Mouse (Mus musculus): ENCODE data around the gene Socs2. TPM values are rescaled to one million over a fixed set of nuclear protein-coding genes. Genes with fewer than 3 reads are reported as not detected.

Gene Socs2
- total RNA-seq (2022) = 10 to 100 TPM; 32.4 to 40.8 (median 38.9) TPM

DNA sequence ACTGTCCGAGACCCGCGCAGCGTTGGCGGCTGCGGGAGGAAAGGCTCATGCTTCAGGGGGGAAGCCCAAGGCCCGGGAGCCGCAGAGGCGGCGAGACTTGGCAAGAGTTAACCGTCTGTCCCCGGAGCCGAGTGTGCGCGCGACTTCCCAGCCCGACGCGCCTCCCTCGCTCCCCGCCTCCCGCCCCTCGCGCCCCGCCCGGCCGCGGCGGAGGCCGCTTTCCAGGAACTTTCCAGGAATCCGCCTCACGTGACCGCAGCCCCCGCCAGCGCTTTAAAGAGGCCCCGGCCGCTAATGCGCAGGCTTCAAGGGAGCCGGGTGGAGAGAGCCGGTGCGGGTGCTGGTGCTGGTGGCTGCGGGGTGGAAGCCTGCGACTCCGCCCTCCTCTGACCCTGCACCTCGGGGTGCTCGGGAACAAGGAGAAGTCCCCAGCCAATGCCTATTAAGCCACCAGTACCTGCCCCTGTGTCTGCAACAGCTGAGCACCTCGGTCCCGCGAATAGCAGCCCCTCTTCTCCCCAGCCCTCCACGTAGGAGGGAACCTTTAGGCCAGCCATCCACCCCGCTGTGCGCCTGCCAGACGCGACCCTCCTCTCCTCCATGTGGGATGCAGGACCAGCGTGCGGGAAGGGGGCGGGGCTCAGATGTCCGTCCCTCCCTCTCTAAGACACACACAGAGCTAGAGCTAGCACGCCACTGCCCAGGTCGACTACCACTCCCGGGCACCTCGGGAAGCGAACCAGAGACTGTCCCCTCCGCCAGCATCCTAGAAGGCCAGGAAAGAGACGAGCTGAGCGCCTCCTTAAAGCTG is at the start of gene Socs2:
Socs2 (minus strand) TSS at position 496 of the 811 bp plus-strand sequence.
- peak; percentile 64 to 81 for DNase-seq (ENCODE audit: low spot score in 2 of 2)

- DNase-seq (ENCODE audit: low spot score in 2 of 2) = no peak
Observed at GRCm38 (mm10) chr10:95465485-95465896, 48.5 kb upstream of the Socs2 start.

GRCm38 (mm10) chr10:95464527-95464926 is 47.5 kb upstream of the Socs2 start:
- no peak for DNase-seq (ENCODE audit: low spot score in 2 of 2)

- DNase-seq (ENCODE audit: low spot score in 2 of 2) = no peak
Observed at GRCm38 (mm10) chr10:95462231-95462630, 45.3 kb upstream of the Socs2 start.

- no peak for DNase-seq (ENCODE audit: low spot score in 2 of 2)
Observed at GRCm38 (mm10) chr10:95461053-95461553, 44.1 kb upstream of the Socs2 start.

GRCm38 (mm10) chr10:95458050-95458806 is 41.2 kb upstream of the Socs2 start:
- DNase-seq (ENCODE audit: low spot score in 2 of 2) = no peak

GRCm38 (mm10) chr10:95457367-95458049 is 40.5 kb upstream of the Socs2 start:
- no peak for DNase-seq (ENCODE audit: low spot score in 2 of 2)

- no peak for DNase-seq (ENCODE audit: low spot score in 2 of 2)
Observed at GRCm38 (mm10) chr10:95456103-95456502, 39.1 kb upstream of the Socs2 start.

DNA sequence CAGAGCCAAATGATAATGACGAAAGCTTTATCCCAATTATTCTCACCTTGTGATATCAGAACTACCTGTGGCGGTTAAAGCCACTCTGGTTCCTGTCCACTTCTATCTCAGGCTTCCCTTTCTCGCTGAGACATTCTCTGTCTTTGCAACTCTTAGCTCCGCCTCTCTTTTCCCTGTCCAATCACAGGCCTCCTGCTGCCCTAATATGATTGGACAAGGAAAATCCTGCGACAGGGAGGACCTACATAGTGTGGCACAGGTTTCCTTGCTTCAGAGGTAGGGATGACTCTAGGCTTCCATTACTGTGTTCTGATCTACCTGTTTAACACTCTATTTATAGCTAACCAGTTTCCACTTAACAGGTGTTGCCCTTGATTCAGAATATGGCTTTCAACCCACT is 36.3 kb upstream of the Socs2 start:
- no peak for DNase-seq (ENCODE audit: low spot score in 2 of 2)

GRCm38 (mm10) chr10:95449033-95449432 is 32.1 kb upstream of the Socs2 start:
- no peak for DNase-seq (ENCODE audit: low spot score in 2 of 2)

GRCm38 (mm10) chr10:95447954-95448353 is 31.0 kb upstream of the Socs2 start:
- no peak for DNase-seq (ENCODE audit: low spot score in 2 of 2)

GRCm38 (mm10) chr10:95445104-95446056 is 28.4 kb upstream of the Socs2 start:
- DNase-seq (ENCODE audit: low spot score in 2 of 2) = no peak

DNA sequence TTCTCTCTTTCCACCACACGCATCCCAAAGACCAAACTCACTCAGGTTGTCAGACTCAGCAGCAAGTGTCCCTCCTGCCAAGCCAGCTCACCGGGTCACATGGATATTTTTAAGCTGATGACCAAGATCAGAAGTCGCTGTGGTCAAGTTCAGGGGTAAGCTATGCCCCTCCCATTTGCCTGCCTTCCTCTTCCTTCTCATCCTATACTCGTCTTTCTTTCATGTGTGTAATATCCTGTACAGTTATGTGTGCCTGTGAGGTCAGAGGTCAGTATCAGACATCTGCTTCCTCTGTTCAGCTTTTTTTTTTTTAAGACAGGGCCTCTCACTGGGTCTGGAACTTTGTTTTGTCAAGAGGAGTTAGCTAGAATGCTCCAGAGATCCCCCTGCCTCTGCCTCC is 25.4 kb upstream of the Socs2 start:
- DNase-seq (ENCODE audit: low spot score in 2 of 2) = no peak

- DNase-seq (ENCODE audit: low spot score in 2 of 2) = no peak
Observed at GRCm38 (mm10) chr10:95440566-95440965, 23.6 kb upstream of the Socs2 start.

GRCm38 (mm10) chr10:95439718-95440339 is 22.8 kb upstream of the Socs2 start:
- DNase-seq (ENCODE audit: low spot score in 2 of 2) = no peak

GRCm38 (mm10) chr10:95438941-95439340 is 22.0 kb upstream of the Socs2 start:
- DNase-seq (ENCODE audit: low spot score in 2 of 2) = no peak

GRCm38 (mm10) chr10:95430271-95430670 is 13.3 kb upstream of the Socs2 start:
- DNase-seq (ENCODE audit: low spot score in 2 of 2) = no peak

GRCm38 (mm10) chr10:95429111-95429510 is 12.1 kb upstream of the Socs2 start:
- DNase-seq (ENCODE audit: low spot score in 2 of 2) = no peak

- no peak for DNase-seq (ENCODE audit: low spot score in 2 of 2)
Observed at GRCm38 (mm10) chr10:95426207-95427115, 9.5 kb upstream of the Socs2 start.
